Mouse (Mus musculus) embryonic facial prominence, embryonic 15.5 days (tissue): ENCODE results near the gene Lax1. TPM values are rescaled to one million over a fixed set of nuclear protein-coding genes. Genes with fewer than 3 reads are reported as not detected.
"Not testable (repeated sequence)": the region's sequence is repeated elsewhere in the genome, so short reads cannot be mapped to it uniquely, and the experiment has no call there.

Experiments used
- ATAC-seq: fragments of 200-750 bp; cut with Nextera tagmentation; 2 replicates; pipeline ENCODE4 v1.8.0; 2017; ENCODE audit warnings: low read depth, moderate TSS enrichment; ENCODE audit not compliant: insufficient number of reproducible peaks, low FRiP score, low TSS enrichment
- H3K27ac ChIP-seq: fragments of 300-500 bp; sonication (generic); replicated peaks from 2 replicates; pipeline ENCODE4 v1.5.1; 2015; ENCODE audit warnings: mild to moderate bottlenecking, inconsistent platforms
- H3K27me3 ChIP-seq: fragments of 300-500 bp; sonication (generic); 2 replicates; pipeline ENCODE4 v1.6.1; 2015; ENCODE audit warnings: inconsistent platforms
- H3K36me3 ChIP-seq: fragments of 300-500 bp; sonication (generic); 2 replicates; pipeline ENCODE4 v1.6.1; 2015; ENCODE audit warnings: mild to moderate bottlenecking, inconsistent platforms
- H3K4me1 ChIP-seq: fragments of 300-500 bp; sonication (generic); 2 replicates; pipeline ENCODE4 v1.6.1; 2015; ENCODE audit warnings: inconsistent platforms
- H3K4me2 ChIP-seq: fragments of 300-500 bp; sonication (generic); replicated peaks from 2 replicates; pipeline ENCODE4 v1.6.1; 2015; ENCODE audit warnings: mild to moderate bottlenecking, inconsistent platforms
- H3K4me3 ChIP-seq: fragments of 300-500 bp; sonication (generic); replicated peaks from 2 replicates; pipeline ENCODE4 v1.5.1; 2015; ENCODE audit warnings: mild to moderate bottlenecking, inconsistent platforms
- H3K9ac ChIP-seq: fragments of 300-500 bp; sonication (generic); 2 replicates; pipeline ENCODE4 v1.6.1; 2015; ENCODE audit warnings: inconsistent platforms
- H3K9me3 ChIP-seq: fragments of 300-500 bp; sonication (generic); replicated peaks from 2 replicates; pipeline ENCODE4 v1.6.1; 2016; ENCODE audit warnings: inconsistent platforms
- WGBS: fragments of 180-500 bp; shearing (Covaris S2); methylation state at CpG from one replicate; pipeline ENCODE4 v1.1.7; 2015; 5-methylcytosine and 5-hydroxymethylcytosine counted together
- polyA plus RNA-seq: library from polyadenylated mRNA; unstranded; fragments of >200 nt; fragmentation: Nextera tagmentation; extraction: Ambion mirVana; gene quantifications from 2 replicates; pipeline ENCODE4 v1.2.1, GENCODE M21; 2015

The Lax1 gene
- polyA plus RNA-seq, 1 experiment from 2014 or later = 0.45 TPM

GRCm38 (mm10) chr1:133691046-133691445 lies 1.1 kb upstream of the Lax1 start:
- H3K4me1 ChIP-seq = peaks cover 31% of the 10 kb centered on the region
- 95% methylated on average over 6 of the region's 6 CpGs for WGBS
- H3K9ac ChIP-seq = no peak overlapping the region
- H3K4me3 ChIP-seq = no peak overlapping the region
- no peak overlapping the region for H3K4me2 ChIP-seq
- ATAC-seq = no peak
- H3K9me3 ChIP-seq = no peaks in the 10 kb centered on the region
- H3K27ac ChIP-seq = no peak overlapping the region
- H3K27me3 ChIP-seq = no peaks in the 10 kb centered on the region
- no peaks in the 10 kb centered on the region for H3K36me3 ChIP-seq

DNA sequence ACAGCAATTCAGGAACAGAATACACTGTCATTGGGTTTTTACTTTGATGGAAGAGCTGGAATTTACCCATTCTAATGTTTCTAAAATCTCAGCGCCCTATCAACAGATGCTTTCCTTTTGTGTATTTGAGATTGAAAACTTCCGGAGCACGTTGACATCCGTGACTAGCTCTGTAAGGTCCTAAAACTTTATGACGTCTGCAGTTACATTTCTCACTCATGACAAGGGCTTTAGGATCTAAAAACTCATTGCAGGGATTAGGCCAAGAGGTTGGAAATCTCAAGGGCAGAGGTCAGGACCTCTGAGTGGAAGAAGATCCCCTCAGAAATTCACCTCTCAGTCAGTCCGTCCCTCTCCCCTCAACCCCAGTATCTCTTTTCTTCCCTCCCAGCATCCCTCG lies 1.6 kb downstream of the Lax1 start:
- no peak overlapping the region for H3K9ac ChIP-seq
- 67% methylated on average over 7 of the region's 7 CpGs for WGBS

GRCm38 (mm10) chr1:133685749-133686519 lies 4.0 kb downstream of the Lax1 start:
- Histone ChIP-seq H3K9ac (no peak overlapping the region), H3K27ac (no peak overlapping the region; the same call in 1 of the 2 replicates), H3K4me1 (peaks cover 5% of the 10 kb centered on the region; the same call in 1 of the 2 replicates), H3K4me2 (no peak overlapping the region), H3K9me3 (no peaks in the 10 kb centered on the region), H3K27me3 (no peaks in the 10 kb centered on the region), H3K4me3 (no peak overlapping the region), H3K36me3 (no peaks in the 10 kb centered on the region)
- WGBS = 56% methylated on average over 10 of the region's 10 CpGs
- no peak for ATAC-seq

More for the DNA sequence above, 1.6 kb downstream of the Lax1 start:
- Histone ChIP-seq H3K4me1 (peaks cover 5% of the 10 kb centered on the region; the same call in 1 of the 2 replicates), H3K4me2 (no peak overlapping the region), H3K9me3 (no peaks in the 10 kb centered on the region), H3K4me3 (no peak overlapping the region), H3K36me3 (no peaks in the 10 kb centered on the region), H3K27ac (no peak overlapping the region), H3K27me3 (no peaks in the 10 kb centered on the region)
- no peak for ATAC-seq

DNA sequence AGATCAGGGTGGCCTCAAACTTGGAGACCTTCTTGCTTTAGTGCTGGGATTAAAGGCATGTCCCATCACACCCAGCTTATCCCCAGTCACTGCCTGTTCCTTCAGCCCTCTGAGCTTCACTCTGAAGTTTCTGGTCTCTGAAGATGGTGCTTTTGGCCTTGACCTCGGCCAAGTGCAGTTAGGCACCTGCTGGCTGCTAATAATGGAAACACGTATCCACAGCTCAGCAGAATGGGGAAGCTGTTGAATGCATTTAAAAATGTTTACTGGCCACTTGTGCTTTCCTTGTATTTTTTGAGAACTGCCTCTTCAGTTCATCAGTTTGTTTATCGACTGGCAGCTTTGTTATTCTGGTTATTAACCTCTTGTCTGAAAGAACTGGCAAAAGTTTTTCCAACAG lies 18.1 kb downstream of the Lax1 start:
- Histone ChIP-seq H3K4me2 (no peak overlapping the region), H3K9me3 (no peaks in the 10 kb centered on the region), H3K27ac (no peak overlapping the region), H3K4me1 (no peaks in the 10 kb centered on the region), H3K9ac (no peak overlapping the region), H3K27me3 (no peaks in the 10 kb centered on the region), H3K4me3 (no peak overlapping the region), H3K36me3 (no peaks in the 10 kb centered on the region)
- 68% methylated on average over 3 of the region's 3 CpGs for WGBS
- no peak for ATAC-seq

DNA sequence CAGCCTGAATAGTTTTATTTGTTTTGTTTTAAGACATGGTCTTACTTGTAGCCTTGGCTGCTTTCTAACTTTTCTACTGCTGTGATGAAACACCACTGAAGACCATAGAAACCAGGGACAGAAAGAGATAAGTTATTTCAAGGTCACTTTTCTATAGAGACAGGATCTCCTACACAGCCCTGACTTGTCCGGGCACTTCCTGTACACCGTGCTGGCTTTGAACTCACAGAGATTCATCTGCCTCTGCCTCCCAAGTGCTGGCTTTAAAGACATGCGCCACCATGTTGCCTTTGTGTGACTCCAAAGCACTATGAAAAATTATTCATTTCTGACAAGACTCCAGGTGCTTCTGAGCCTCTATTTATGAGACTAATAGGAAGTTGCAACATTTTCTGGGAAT lies 18.6 kb downstream of the Lax1 start:
- 89% methylated on average over 3 of the region's 3 CpGs for WGBS
- H3K9ac ChIP-seq = no peak overlapping the region
- no peak overlapping the region for H3K4me2 ChIP-seq
- H3K36me3 ChIP-seq = no peaks in the 10 kb centered on the region
- ATAC-seq = no peak
- no peak overlapping the region for H3K27ac ChIP-seq
- no peaks in the 10 kb centered on the region for H3K4me1 ChIP-seq
- H3K27me3 ChIP-seq = no peaks in the 10 kb centered on the region
- no peak overlapping the region for H3K4me3 ChIP-seq
- H3K9me3 ChIP-seq = no peaks in the 10 kb centered on the region

DNA sequence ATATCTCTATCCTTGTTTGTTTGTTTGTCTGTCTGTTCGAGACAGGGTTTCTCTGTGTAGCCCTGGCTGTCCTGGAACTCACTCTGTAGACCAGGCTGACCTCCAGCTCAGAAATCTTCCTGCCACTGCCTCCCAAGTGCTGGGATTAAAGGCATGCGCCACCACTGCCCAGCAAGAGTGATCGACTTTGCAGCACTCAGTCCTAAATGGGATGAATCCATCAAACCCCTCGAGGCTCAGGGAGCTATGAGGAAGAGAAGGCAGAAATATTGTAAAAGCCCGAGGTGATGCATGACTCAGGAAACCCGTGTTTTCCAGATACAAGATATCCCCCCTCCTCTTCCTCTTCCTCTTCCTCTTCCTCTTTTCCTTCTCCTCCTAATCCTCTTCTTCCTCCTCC lies 19.1 kb downstream of the Lax1 start:
- H3K36me3 ChIP-seq = no peaks in the 10 kb centered on the region
- no peaks in the 10 kb centered on the region for H3K9me3 ChIP-seq
- no peaks in the 10 kb centered on the region for H3K27me3 ChIP-seq
- H3K4me2 ChIP-seq = no peak overlapping the region
- no peaks in the 10 kb centered on the region for H3K4me1 ChIP-seq
- H3K9ac ChIP-seq = no peak overlapping the region
- no peak overlapping the region for H3K27ac ChIP-seq
- 77% methylated on average over 6 of the region's 6 CpGs for WGBS
- no peak for ATAC-seq
- H3K4me3 ChIP-seq = no peak overlapping the region

- Histone ChIP-seq H3K4me1 (no peaks in the 10 kb centered on the region), H3K36me3 (no peaks in the 10 kb centered on the region), H3K4me3 (no peak overlapping the region), H3K27ac (no peak overlapping the region), H3K27me3 (no peaks in the 10 kb centered on the region), H3K9me3 (no peaks in the 10 kb centered on the region), H3K4me2 (no peak overlapping the region), H3K9ac (no peak overlapping the region)
- ATAC-seq = no peak
- WGBS = 81% methylated on average over 12 of the region's 12 CpGs
These were observed 19.7 kb downstream of the Lax1 start for GRCm38 (mm10) chr1:133670190-133670589.

- WGBS = 79% methylated on average over 3 of the region's 3 CpGs
- H3K27me3 ChIP-seq = no peaks in the 10 kb centered on the region
- no peaks in the 10 kb centered on the region for H3K36me3 ChIP-seq
- H3K4me1 ChIP-seq = no peaks in the 10 kb centered on the region
- ATAC-seq = no peak
- H3K27ac ChIP-seq = no peak overlapping the region
- H3K9me3 ChIP-seq = no peaks in the 10 kb centered on the region
- H3K4me2 ChIP-seq = no peak overlapping the region
- no peak overlapping the region for H3K9ac ChIP-seq
- H3K4me3 ChIP-seq = no peak overlapping the region
These were observed 21.3 kb downstream of the Lax1 start for GRCm38 (mm10) chr1:133668618-133669017.

DNA sequence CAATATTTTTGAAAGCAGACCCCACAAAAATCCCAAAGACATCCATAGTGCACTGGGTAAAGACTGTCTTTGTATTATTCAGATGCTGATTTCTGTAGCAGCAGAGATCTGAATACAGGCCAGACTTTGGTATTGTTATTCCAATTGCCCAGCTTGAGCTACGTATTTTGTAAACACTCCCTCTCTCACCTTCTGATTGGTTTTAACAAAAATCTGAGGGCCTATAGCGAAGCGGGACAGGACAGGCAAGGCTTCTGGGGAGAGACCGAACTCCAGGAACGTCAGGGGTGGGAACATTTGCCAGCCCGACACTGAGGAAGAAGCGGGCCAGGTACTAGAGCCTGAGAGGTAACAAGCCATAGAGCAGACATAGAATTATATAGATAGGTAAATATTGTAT lies 22.2 kb downstream of the Lax1 start:
- Histone ChIP-seq H3K4me2 (no peak overlapping the region), H3K9ac (no peak overlapping the region), H3K27me3 (no peaks in the 10 kb centered on the region), H3K36me3 (no peaks in the 10 kb centered on the region), H3K27ac (no peak overlapping the region), H3K9me3 (no peaks in the 10 kb centered on the region), H3K4me3 (no peak overlapping the region), H3K4me1 (no peaks in the 10 kb centered on the region)
- ATAC-seq = no peak
- 55% methylated on average over 7 of the region's 7 CpGs for WGBS

GRCm38 (mm10) chr1:133665713-133666112 lies 24.2 kb downstream of the Lax1 start:
- not testable (repeated sequence) for H3K4me2 ChIP-seq, H3K27ac ChIP-seq, H3K9ac ChIP-seq, ATAC-seq, H3K27me3 ChIP-seq, H3K36me3 ChIP-seq, H3K4me1 ChIP-seq, H3K9me3 ChIP-seq, H3K4me3 ChIP-seq
- WGBS = 86% methylated on average over 7 of the region's 8 CpGs

- peaks cover 7% of the 10 kb centered on the region for H3K4me1 ChIP-seq
- H3K27ac ChIP-seq = 0 out of 2 replicates have a peak overlapping the region, but pooled peaks have one; percentile 11
- H3K27me3 ChIP-seq = no peaks in the 10 kb centered on the region
- no peak overlapping the region for H3K9ac ChIP-seq
- whole genome bisulfite sequencing = 59% methylated on average over 11 of the region's 11 CpGs
- H3K4me3 ChIP-seq = no peak overlapping the region
- H3K36me3 ChIP-seq = 0 out of 2 replicates have a peak, but pooled peaks cover 1% of the 10 kb centered on the region
- no peak for ATAC-seq
- no peak overlapping the region for H3K4me2 ChIP-seq
- no peaks in the 10 kb centered on the region for H3K9me3 ChIP-seq
These were observed 25.5 kb downstream of the Lax1 start for GRCm38 (mm10) chr1:133664203-133664970.
